Mouse (Mus musculus) forebrain, postnatal 0 days (tissue): Measurements from ENCODE around the gene Fam120a. TPM values are rescaled to one million over a fixed set of nuclear protein-coding genes. Genes with fewer than 3 reads are reported as not detected.

Experiments
- ATAC-seq: fragments of 200-750 bp; cut with Nextera tagmentation; 2 replicates; pipeline ENCODE4 v1.8.0; 2017; ENCODE audit warnings: mild to moderate bottlenecking, moderate library complexity
- DNase-seq: peaks from one replicate; pipeline ENCODE4 v3.0.0-alpha.2; 2015
- H3K27ac ChIP-seq: fragments of 300-500 bp; sonication (generic); 2 replicates; pipeline ENCODE4 v1.5.1; 2014; ENCODE audit warnings: low read depth, mild to moderate bottlenecking, antibody characterized with exemption, low read length, moderate library complexity, mixed read lengths
- H3K27me3 ChIP-seq: fragments of 300-500 bp; sonication (generic); 2 replicates; pipeline ENCODE4 v1.6.1; 2014; ENCODE audit warnings: mild to moderate bottlenecking, low read length, mixed read lengths; ENCODE audit not compliant: insufficient read depth
- H3K36me3 ChIP-seq: fragments of 300-500 bp; sonication (generic); 2 replicates; pipeline ENCODE4 v1.6.1; 2014; ENCODE audit warnings: mild to moderate bottlenecking, moderate library complexity; ENCODE audit not compliant: insufficient read depth
- H3K4me1 ChIP-seq: fragments of 300-500 bp; sonication (generic); 2 replicates; pipeline ENCODE4 v1.6.1; 2014; ENCODE audit warnings: antibody characterized with exemption; ENCODE audit not compliant: insufficient read depth
- H3K4me2 ChIP-seq: fragments of 300-500 bp; sonication (generic); 2 replicates; pipeline ENCODE4 v1.6.1; 2014; ENCODE audit warnings: low read depth, mild to moderate bottlenecking, moderate library complexity
- H3K4me3 ChIP-seq: fragments of 300-500 bp; sonication (generic); 2 replicates; pipeline ENCODE4 v1.5.1; 2014; ENCODE audit warnings: low read depth, low read length, mixed read lengths
- H3K9ac ChIP-seq: fragments of 300-500 bp; sonication (generic); 2 replicates; pipeline ENCODE4 v1.6.1; 2014; ENCODE audit warnings: mild to moderate bottlenecking
- H3K9me3 ChIP-seq: fragments of 300-500 bp; sonication (generic); 2 replicates; pipeline ENCODE4 v1.6.1; 2016; ENCODE audit warnings: low read length
- CTCF ChIP-seq: sonication (generic); IDR thresholded peaks from 2 replicates; pipeline ENCODE4 v1.5.1; 2016; ENCODE audit warnings: antibody characterized with exemption, control low read depth, low read depth
- WGBS: fragments of 180-500 bp; shearing (Covaris S2); extraction: QIAGEN DNeasy Blood & Tissue Kit; methylation state at CpG from one replicate; pipeline ENCODE4 v1.1.7; 2014; 5-methylcytosine and 5-hydroxymethylcytosine counted together
- polyA plus RNA-seq: library from polyadenylated mRNA; unstranded; fragments of >200 nt; fragmentation: Nextera tagmentation; extraction: Ambion mirVana; gene quantifications from 2 replicates; pipeline ENCODE4 v1.2.1, GENCODE M21; 2015
- total RNA-seq: library from RNA; depleted of rRNA; stranded (reverse); fragments of >200 nt; gene quantifications from 2 replicates; pipeline ENCODE4 v1.2.3, GENCODE M21; 2014

The Fam120a gene
- total and polyA plus RNA-seq, 2 experiments from 2014 or later: 9.5 to 59.0 TPM

DNA sequence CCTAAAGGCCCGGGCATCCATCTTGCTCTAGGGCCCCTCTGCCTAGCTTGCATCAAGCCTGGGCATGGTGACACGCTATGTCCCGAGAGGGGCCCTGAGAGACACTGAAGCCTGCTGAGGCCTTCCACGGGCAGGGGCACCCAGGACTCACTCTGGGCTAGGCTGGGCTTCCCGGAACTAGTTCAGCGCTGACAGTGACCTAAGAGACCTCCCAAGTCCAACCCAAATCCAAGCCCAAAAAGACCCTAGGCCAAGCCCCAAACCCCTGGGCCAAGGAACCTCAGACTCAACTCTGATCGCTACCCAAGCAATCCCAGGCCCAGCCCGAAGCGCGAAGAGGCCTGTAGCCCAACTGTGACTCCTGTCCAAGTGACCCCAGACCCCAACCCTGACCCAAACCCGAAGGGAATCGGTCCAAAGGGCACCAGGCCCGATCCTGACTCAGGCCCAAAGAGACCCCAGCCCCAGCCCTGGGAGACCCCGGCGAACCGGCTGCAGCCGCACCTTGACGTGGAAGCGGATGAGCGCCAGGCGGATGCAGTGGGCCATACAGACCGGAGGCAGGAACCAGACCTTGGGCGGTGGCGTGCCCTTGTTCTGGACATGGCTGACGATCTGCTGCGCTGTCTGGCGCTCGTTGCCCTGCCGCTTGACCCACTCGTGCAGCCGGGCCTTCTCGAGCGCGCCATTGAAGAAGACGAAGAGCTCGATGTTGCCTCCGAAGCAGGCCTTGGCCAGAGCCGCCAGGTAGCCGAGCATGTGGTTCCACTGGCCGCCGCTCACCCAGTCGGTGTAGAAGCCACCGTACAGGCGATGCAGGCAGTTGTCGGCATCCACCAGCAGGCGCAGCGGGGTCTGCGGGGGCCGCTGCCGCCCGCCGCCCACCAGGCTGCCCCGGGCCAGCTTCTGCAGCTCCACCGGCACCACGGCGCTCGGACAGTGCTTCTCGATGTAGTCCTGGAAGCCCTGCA is 681 bp downstream of the Fam120a start:
- peak; percentile 5 for ATAC-seq
- 0 out of 2 replicates have a peak, but pooled peaks have one; percentile 34 for TF ChIP-seq CTCF
- H3K27ac ChIP-seq: peak overlapping the region; percentile 97
- H3K9me3 ChIP-seq: no peaks in the 10 kb centered on the region
- H3K4me3 ChIP-seq: peak overlapping the region; percentile 80
- H3K9ac ChIP-seq: peak overlapping the region; percentile 87
- H3K4me2 ChIP-seq: peak overlapping the region; percentile 94
- no peaks in the 10 kb centered on the region for H3K36me3 ChIP-seq
- no peaks in the 10 kb centered on the region for H3K27me3 ChIP-seq
- 0 out of 2 replicates have a peak, but pooled peaks cover 15% of the 10 kb centered on the region for H3K4me1 ChIP-seq
- WGBS: under 1% methylated on average over 58 of the region's 58 CpGs
- peak; percentile 53 for DNase-seq

DNA sequence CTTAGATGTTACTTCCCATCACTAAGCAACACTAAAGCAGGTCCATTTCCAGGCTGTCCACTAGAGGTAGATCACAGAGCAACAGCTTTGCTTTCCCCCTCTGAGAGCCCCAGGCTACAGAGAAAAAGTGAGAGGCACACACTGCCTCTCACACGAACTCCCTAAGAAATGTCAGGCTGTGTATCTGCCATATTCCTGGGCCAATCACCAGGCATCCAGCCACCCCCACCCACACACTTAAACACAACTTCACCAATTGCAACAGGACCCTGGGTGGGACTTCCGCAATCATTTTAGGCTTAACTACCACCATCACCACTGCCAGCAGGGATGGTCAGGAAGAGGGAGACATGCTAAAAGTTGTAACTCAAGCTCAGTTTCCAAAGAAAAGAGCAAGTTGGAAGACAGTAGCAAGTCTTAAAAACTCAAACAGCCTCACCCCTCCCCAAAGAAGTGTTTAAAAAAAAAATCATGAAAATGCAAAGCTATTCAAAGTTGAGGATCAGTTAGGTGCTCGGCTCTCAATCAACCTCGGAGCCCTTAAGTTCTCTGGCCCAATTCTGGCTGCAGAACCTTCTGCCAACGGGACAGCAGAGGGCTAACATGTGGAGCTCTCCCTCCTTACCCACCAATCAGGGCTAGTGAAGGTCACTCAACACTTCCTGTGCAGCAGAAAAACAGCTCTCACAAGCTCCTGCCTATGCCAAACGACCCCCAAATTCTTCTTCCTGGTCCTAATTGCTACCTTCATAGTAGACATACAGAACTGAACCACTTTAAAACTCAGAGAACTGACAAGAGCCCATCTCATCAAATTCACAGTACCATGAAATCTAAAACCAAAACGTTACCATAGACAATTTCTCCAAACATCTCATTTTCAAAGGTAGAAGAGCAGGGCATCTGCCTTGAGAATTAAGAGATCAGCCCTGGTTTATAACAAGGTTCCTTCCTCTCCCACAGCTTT is 2.0 kb downstream of the Fam120a start:
- Histone ChIP-seq H3K9me3 (no peaks in the 10 kb centered on the region), H3K9ac (peak overlapping the region; percentile 87), H3K4me1 (0 out of 2 replicates have a peak, but pooled peaks cover 15% of the 10 kb centered on the region), H3K27me3 (no peaks in the 10 kb centered on the region), H3K4me3 (peak overlapping the region; percentile 80), H3K27ac (peak overlapping the region; percentile 97; the same call in 1 of the 2 replicates), H3K4me2 (peak overlapping the region; percentile 94), H3K36me3 (no peaks in the 10 kb centered on the region)
- DNase-seq (peak; percentile 75), ATAC-seq (peak; percentile 32)
- peak; percentile 55 for TF ChIP-seq CTCF
- WGBS: 9% methylated on average over 7 of the region's 7 CpGs

- Histone ChIP-seq H3K9ac (no peak overlapping the region), H3K27ac (no peak overlapping the region), H3K4me3 (0 out of 2 replicates have a peak overlapping the region, but pooled peaks have one; percentile 80), H3K27me3 (no peaks in the 10 kb centered on the region), H3K36me3 (no peaks in the 10 kb centered on the region), H3K9me3 (no peaks in the 10 kb centered on the region), H3K4me2 (peak overlapping the region; percentile 94), H3K4me1 (0 out of 2 replicates have a peak, but pooled peaks cover 15% of the 10 kb centered on the region)
- ATAC-seq (no peak), DNase-seq (no peak)
- TF ChIP-seq CTCF: no peak
- WGBS: 87% methylated on average over 4 of the region's 4 CpGs
Measured at GRCm38 (mm10) chr13:48964850-48965249, 3.0 kb downstream of the Fam120a start.

DNA sequence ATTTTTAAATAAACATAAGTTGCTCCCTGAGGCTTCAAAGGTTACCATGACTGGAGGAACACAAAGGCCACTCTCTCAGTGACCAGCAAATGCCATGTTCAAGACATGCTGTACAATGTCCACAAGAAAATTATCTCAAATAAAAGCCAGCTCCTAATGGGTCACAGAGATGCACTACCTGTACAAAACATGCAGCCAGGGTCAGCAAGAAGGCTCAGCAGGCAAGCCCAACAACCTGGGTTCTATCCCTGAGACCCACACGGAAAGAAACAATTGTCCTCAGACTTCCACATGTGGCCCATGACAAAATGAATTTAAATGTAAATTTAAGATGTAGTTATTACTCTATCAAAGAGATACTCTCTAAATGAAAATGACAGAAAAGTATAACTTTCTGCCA is 4.7 kb downstream of the Fam120a start:
- no peak for TF ChIP-seq CTCF
- 70% methylated on average over 1 of the region's 1 CpGs for WGBS
- no peak overlapping the region for H3K4me2 ChIP-seq
- ATAC-seq (no peak), DNase-seq (no peak)
- no peak overlapping the region for H3K27ac ChIP-seq
- 0 out of 2 replicates have a peak, but pooled peaks cover 15% of the 10 kb centered on the region for H3K4me1 ChIP-seq
- no peaks in the 10 kb centered on the region for H3K9me3 ChIP-seq
- H3K27me3 ChIP-seq: no peaks in the 10 kb centered on the region
- no peaks in the 10 kb centered on the region for H3K36me3 ChIP-seq
- H3K4me3 ChIP-seq: no peak overlapping the region
- no peak overlapping the region for H3K9ac ChIP-seq

GRCm38 (mm10) chr13:48962519-48962918 is 5.3 kb downstream of the Fam120a start:
- 73% methylated on average over 3 of the region's 3 CpGs for WGBS
- Histone ChIP-seq H3K9ac (no peak overlapping the region), H3K27ac (no peak overlapping the region), H3K4me1 (0 out of 2 replicates have a peak, but pooled peaks cover 15% of the 10 kb centered on the region), H3K4me2 (no peak overlapping the region), H3K27me3 (no peaks in the 10 kb centered on the region), H3K9me3 (no peaks in the 10 kb centered on the region), H3K4me3 (no peak overlapping the region), H3K36me3 (no peaks in the 10 kb centered on the region)
- ATAC-seq (no peak), DNase-seq (no peak)
- no peak for TF ChIP-seq CTCF

- no peak overlapping the region for H3K4me2 ChIP-seq
- no peaks in the 10 kb centered on the region for H3K27me3 ChIP-seq
- ATAC-seq (no peak), DNase-seq (no peak)
- no peak for TF ChIP-seq CTCF
- WGBS: 64% methylated on average over 4 of the region's 4 CpGs
- no peak overlapping the region for H3K27ac ChIP-seq
- no peak overlapping the region for H3K4me3 ChIP-seq
- no peaks in the 10 kb centered on the region for H3K4me1 ChIP-seq
- no peak overlapping the region for H3K9ac ChIP-seq
- H3K9me3 ChIP-seq: no peaks in the 10 kb centered on the region
- no peaks in the 10 kb centered on the region for H3K36me3 ChIP-seq
Measured at GRCm38 (mm10) chr13:48958608-48959007, 9.2 kb downstream of the Fam120a start.
